Mouse (Mus musculus): ENCODE data around the gene Zc2hc1b. TPM values are rescaled to one million over a fixed set of nuclear protein-coding genes. Genes with fewer than 3 reads are reported as not detected.

The Zc2hc1b gene
- polyA plus RNA-seq (2012; rRNA removed) = not detected in 2 replicates

GRCm38 (mm10) chr10:13177973-13178624 is at the start of gene Zc2hc1b:
TSS of gene Zc2hc1b (minus strand) at chr10:13178023.

GRCm38 (mm10) chr10:13192731-13193351 is 15.0 kb upstream of the Zc2hc1b start, which contains the start of gene Ltv1:
TSS of gene Ltv1 (minus strand) at chr10:13193168.

Other genes starting within 250 kb of the Zc2hc1b start
- 5.1 and 5.7 TPM in 2 replicates for gene Stx11, start 213.7 kb downstream of the Zc2hc1b start, polyA plus RNA-seq (2012; rRNA removed)
- gene Sf3b5, start 172.7 kb downstream of the Zc2hc1b start, polyA plus RNA-seq (2012; rRNA removed) = 15.7 and 17.4 TPM in 2 replicates
- gene Plagl1, start 117.5 kb downstream of the Zc2hc1b start, polyA plus RNA-seq (2012; rRNA removed) = 36.7 and 40.3 TPM in 2 replicates
- 14.5 and 15.2 TPM in 2 replicates for gene Ltv1, start 15.1 kb upstream of the Zc2hc1b start, polyA plus RNA-seq (2012; rRNA removed)

Data from liver, embryonic 18 days (tissue).